Mouse (Mus musculus): Measurements from ENCODE around the gene Tex10.
A peak's percentile ranks its signal among the peaks of the same experiment; 100 is the strongest.

Gene Tex10

GRCm38 (mm10) chr4:48472792-48473650 is at the start of gene Tex10:
Gene Tex10 (minus strand): TSS chr4:48473459.
- peak; percentile 95 for DNase-seq (ENCODE audit: low read depth, low spot score)

GRCm38 (mm10) chr4:48510861-48511260 is 37.6 kb upstream of the Tex10 start:
- DNase-seq (ENCODE audit: low read depth, low spot score): no peak

- no peak for DNase-seq (ENCODE audit: low read depth, low spot score)
Measured at GRCm38 (mm10) chr4:48492510-48492909, 19.3 kb upstream of the Tex10 start.

- DNase-seq (ENCODE audit: low read depth, low spot score): no peak
Measured at GRCm38 (mm10) chr4:48491290-48491743, 18.1 kb upstream of the Tex10 start.

- DNase-seq (ENCODE audit: low read depth, low spot score): no peak
Measured at GRCm38 (mm10) chr4:48488916-48489315, 15.7 kb upstream of the Tex10 start.

GRCm38 (mm10) chr4:48481287-48481686 is 8.0 kb upstream of the Tex10 start:
- DNase-seq (ENCODE audit: low read depth, low spot score): peak; percentile 13

- DNase-seq (ENCODE audit: low read depth, low spot score): no peak
Measured at GRCm38 (mm10) chr4:48473651-48474011, 372 bp upstream of the Tex10 start.

GRCm38 (mm10) chr4:48472052-48472791 is 1.0 kb downstream of the Tex10 start:
- peak; percentile 33 for DNase-seq (ENCODE audit: low read depth, low spot score)

GRCm38 (mm10) chr4:48470977-48471376 is 2.3 kb downstream of the Tex10 start:
- peak; percentile 7 for DNase-seq (ENCODE audit: low read depth, low spot score)

- no peak for DNase-seq (ENCODE audit: low read depth, low spot score)
Measured at GRCm38 (mm10) chr4:48461060-48461459, 12.2 kb downstream of the Tex10 start.

GRCm38 (mm10) chr4:48458436-48458835 is 14.8 kb downstream of the Tex10 start:
- no peak for DNase-seq (ENCODE audit: low read depth, low spot score)

- DNase-seq (ENCODE audit: low read depth, low spot score): peak; percentile 9
Measured at GRCm38 (mm10) chr4:48454106-48454773, 19.0 kb downstream of the Tex10 start.

GRCm38 (mm10) chr4:48428054-48428453 is 45.2 kb downstream of the Tex10 start:
- DNase-seq (ENCODE audit: low read depth, low spot score): no peak

GRCm38 (mm10) chr4:48427413-48427812 is 45.8 kb downstream of the Tex10 start:
- DNase-seq (ENCODE audit: low read depth, low spot score): no peak

- no peak for DNase-seq (ENCODE audit: low read depth, low spot score)
Measured at GRCm38 (mm10) chr4:48423738-48424137, 49.5 kb downstream of the Tex10 start.

GRCm38 (mm10) chr4:48422633-48423032 is 50.6 kb downstream of the Tex10 start:
- DNase-seq (ENCODE audit: low read depth, low spot score): no peak

GRCm38 (mm10) chr4:48418831-48419468 is 54.3 kb downstream of the Tex10 start:
- no peak for DNase-seq (ENCODE audit: low read depth, low spot score)

- DNase-seq (ENCODE audit: low read depth, low spot score): no peak
Measured at GRCm38 (mm10) chr4:48415838-48416335, 57.4 kb downstream of the Tex10 start.

GRCm38 (mm10) chr4:48413473-48413872 is 59.8 kb downstream of the Tex10 start:
- no peak for DNase-seq (ENCODE audit: low read depth, low spot score)

- peak; percentile 72 for DNase-seq (ENCODE audit: low read depth, low spot score)
Measured at GRCm38 (mm10) chr4:48407350-48408039, 65.8 kb downstream of the Tex10 start.
